Mouse (Mus musculus) cerebellum, adult (tissue): ENCODE measurements around the gene Kiss1r.

Source experiments
- ATAC-seq: cut with Nextera tagmentation; 2 replicates; pipeline ENCODE4 v1.9.2; 2017; ENCODE audit warnings: mild to moderate bottlenecking, moderate library complexity, mixed read lengths; ENCODE audit not compliant: insufficient number of reproducible peaks, low FRiP score, low TSS enrichment

The Kiss1r gene

GRCm38 (mm10) chr10:79896814-79897213 is 20.0 kb upstream of the Kiss1r start:
- no peak for ATAC-seq

DNA sequence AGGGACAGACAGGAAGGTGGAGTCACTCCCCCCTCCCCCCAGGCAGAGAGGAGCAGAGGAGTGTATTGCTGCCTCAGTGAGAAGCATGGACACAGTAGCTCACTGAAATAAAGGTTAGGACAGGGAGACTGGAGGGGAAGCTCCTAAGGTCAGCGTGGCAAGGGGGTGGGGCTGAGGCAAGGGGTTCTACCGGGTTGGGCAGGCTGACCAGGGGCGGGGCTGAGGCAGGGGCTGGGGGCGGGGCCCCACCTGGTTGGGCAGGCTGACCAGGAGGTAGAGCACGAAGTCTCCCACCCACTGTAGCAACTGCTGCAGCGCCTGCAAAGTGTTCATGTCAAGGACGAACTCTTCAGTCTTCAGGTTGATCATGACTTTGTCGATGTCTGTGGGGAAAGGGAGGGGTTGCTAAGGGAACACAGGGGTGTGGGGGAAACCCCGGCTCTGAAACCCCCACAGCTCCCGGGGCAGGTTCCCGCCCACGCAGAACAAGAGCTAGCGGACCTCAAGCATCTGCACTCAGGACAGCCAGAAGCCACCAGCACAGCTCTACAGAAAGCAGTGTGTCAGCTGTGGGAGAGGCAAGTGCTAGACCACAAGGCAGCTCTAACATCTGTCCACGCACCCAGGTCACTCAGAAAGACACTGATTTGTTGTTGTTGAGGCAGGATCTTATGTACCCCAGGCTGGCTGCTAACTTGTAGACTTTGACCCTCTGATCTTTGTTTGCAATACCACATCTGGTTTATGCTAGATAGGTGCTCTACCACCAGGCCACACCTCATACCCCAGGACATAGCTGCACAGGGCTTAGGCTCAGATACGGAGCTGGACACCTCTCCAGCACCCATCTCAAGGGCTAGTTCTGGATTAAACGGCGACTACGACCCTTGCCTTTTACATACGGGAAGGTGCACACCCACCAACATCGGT is 19.2 kb upstream of the Kiss1r start:
- ATAC-seq = no peak

- ATAC-seq = no peak
Observed at GRCm38 (mm10) chr10:79900951-79901410, 15.8 kb upstream of the Kiss1r start.

DNA sequence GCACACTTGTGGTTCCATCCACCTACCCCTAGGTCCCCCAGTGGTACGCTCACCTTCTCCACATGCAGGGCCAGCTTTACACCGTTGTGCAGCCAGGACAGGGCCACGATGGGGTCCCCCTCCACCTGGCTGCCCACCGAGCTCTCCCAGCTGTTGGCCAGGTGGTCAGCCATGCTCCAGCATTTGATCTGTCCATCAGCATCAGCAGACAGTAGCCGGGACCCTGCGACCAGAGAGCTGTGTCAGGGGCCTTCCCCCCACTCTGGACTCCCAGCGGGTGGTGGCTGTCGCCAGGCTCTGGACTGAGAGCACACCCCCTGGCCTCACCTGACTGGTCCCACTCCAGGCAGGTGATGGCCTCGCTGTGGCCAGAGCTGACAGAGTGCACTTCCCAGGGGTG is 10.1 kb upstream of the Kiss1r start:
- no peak for ATAC-seq

DNA sequence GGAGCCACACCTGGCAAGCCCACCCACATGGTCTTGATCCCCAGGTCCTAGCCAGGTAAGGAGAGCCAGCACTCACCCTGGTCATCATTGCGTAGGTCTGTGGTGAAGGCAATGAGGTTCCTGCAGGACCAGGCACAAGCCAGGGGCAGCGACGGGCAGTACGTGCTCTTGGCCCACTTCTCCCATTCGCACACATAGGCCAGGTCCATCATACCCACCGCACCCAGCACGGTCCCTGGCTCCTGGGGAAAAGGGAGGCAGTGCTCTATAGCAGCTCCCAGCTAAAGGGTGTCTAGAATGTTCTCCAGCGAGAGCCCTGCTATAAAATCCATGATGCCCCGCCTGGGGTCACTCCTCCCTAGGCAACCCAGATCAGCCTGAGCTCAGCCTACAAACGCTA is 9.4 kb upstream of the Kiss1r start:
- ATAC-seq = no peak

- peak; percentile 79 for ATAC-seq
Observed at GRCm38 (mm10) chr10:79908167-79909091, 8.3 kb upstream of the Kiss1r start, which contains the start of gene Med16. Gene Med16 (minus strand): TSS chr10:79908923.

DNA sequence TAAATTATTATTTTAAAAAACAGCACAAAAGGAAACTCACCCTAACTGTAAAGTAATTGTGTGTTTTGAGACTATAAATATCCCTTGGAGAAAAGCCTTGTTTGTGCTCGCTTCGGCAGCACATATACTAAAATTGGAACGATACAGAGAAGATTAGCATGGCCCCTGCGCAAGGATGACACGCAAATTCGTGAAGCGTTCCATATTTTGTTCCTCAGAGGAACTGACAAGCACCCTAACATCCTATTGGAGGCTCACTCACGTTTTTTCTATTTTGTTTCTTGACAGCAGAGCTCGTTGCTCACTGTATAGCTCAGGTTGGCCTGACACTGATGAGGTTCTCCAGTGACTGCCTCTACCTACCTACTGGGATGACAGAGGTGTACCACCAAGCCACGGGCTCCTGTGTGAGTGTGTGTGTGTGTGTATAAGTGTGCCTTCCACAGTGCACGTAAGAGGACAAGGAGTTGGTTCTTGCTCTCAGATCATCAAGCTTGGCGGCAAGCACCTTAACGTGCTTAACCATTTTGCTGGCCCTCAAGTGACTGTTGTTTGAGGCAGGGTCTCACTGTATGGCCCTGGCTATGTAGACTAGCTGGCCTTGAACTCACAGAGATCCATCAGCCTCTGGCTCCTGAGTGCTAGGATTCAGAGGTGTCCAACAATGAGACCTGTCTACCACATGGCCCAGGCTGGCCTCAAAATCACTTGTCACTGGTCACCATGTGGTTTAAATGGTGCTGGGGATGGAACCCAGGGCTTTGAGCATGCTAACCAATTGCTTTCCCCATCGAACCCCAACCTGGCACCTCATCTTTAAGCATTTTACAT is 7.5 kb upstream of the Kiss1r start:
- ATAC-seq = no peak

GRCm38 (mm10) chr10:79910556-79910955 is 6.2 kb upstream of the Kiss1r start, which contains the start of gene Gm26602:
Gene Gm26602 (plus strand): TSS chr10:79910856.
- no peak for ATAC-seq

DNA sequence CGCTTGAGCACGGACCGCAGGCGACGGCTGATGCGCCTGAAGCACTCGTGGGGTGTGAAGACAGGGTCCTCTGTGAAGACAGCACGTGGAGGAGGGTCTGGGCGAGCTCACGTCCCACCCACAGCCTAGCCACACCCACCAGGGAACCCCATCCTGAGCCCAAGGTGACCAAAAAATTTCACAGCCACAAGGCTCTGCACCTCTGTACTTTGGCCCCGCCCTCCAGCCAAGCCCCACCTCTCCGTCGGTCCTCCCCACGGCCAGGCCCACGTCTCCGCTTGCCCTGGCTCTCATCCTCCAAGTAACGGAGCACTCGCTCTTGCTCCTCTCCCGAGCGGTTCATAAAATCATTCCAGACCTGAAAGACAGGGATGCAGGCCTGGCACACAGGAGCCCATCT is 4.4 kb upstream of the Kiss1r start:
- no peak for ATAC-seq

- no peak for ATAC-seq
Observed at GRCm38 (mm10) chr10:79914131-79914947, 2.4 kb upstream of the Kiss1r start.

DNA sequence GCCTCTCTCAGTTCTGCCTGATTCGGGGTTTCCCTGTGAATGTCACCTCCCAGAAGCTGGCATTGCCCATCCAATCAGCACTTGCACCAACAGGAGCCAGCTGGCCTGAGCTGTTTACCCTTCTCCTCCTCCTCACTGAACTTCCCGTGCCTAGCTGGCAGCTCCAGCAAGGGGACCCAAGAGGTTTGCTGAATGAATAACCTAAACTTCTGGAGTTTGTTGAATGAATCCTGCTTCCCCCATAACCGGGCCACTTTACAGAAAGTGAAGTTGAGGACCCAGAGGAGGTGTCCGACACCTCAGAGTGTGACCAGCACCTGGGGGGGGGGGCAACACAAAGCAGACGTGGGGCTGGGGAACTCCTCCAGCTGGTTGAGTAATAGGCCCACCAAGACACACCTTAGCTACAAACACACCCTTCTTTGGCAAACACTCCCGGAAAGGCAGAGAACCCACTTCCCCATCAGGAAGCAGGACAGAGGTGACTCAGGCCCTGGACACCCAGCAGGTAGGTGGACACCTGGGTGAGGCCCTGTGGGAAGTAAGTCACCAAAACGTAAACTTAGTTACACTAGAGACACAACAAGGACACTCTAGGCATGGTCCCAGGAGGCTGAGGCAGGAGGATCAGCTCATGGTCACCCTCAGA is 1.7 kb upstream of the Kiss1r start:
- ATAC-seq = no peak

DNA sequence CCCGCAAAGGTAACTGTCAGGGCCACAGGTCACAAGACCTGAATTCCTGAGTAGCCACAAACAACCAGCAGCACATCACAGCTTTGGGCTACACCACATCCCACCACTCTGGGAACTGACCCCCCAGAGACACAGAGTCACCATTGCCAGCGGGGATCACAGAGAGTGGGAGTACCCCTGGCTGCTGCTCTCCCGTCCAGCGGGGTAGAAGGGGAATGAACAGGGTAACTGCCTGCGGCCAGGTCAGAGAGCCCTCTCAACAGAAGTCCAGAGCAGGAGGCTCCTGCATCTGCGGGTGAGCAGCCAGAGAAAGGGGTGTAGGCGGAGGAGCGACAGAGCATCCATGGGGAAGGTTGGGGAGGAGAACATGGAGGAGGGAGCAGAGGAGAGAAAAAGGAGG is 690 bp upstream of the Kiss1r start:
- no peak for ATAC-seq

DNA sequence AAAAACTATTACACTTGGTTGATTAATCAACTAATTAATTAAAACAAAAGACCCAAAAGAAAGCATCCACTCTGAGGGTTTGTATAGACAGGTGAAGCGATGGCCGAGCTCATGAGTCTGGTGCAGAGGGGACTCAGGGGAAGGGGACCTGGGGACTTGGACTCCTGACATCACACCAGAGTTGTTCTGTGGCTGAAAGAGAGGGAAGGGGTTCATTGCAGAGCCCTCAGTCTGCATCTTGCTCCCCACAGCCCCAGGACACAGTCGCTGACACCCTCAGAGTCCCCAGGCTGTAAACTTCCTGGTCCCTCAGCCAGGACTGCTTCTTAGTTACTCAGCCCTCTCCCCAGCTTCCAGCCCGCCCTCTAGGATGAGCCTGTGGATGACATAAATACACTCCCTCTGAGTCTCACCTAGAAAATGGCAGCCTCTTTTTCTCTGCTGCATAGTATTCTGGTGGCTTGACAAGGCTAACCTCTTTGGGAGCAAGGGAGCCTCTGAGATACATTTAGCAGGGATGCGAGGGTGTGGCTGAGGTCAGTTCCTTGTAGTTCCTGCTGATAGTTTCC is 845 bp downstream of the Kiss1r start:
- ATAC-seq = no peak

DNA sequence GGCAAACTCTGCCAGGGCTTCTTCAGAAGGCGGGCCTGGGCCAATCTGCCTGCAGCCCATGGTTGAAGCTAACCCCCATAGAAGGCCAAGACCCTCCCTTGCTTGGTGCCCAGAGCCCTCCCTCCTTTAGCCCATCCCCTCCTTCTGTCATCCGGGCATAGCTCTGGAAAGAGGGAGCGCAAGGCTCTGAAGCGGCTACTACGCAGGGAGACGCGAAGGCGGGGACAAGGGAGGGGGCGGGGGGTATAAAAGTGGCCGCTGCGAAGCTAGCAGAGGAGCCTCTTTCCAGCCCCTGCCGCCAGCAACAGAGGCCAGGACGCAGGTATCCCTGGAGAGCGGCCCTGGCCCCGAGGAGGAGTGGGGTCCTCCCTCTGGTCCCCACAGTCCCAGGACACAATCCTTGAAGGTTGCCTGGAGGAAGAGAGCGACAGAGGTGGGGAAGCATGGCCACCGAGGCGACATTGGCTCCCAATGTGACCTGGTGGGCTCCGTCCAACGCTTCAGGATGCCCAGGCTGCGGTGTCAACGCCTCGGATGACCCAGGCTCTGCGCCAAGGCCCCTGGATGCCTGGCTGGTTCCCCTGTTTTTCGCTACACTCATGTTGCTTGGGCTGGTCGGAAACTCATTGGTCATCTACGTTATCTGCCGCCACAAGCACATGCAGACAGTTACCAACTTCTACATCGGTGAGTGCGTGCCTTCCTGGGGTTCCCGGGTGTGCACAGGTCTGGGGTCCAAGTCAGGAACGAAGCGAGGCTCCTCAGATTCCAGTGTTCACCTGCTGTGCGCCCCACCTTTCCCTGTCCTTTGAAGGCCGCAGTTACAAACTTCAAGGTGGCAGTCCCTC is 1.7 kb downstream of the Kiss1r start:
- ATAC-seq = 0 out of 2 replicates have a peak, but pooled peaks have one; percentile 26

DNA sequence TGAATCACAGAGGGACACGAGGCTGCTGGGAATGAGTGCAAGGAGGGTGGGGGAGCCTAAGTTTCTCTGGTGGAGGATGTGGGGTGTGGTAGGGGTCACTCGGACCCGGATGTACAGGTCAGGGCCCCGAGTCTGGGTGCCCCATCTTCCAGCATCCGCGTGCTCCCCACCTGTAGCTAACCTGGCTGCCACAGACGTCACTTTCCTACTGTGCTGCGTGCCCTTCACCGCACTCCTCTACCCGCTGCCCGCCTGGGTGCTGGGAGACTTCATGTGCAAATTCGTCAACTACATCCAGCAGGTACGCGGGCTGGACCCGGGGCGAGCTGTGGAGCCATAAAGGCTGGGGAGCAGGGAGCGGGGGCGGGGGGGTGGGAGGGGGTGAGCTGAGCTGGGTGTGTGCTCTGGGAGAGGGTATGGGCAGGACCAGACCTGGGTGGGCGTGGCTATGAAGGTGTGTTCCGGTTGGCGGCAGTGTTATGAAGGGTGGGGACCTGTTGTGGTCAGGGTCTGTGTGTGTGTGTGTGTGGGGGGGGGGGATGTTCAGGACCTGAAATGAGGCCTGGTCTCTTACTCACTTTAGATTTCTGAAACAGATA is 2.6 kb downstream of the Kiss1r start:
- no peak for ATAC-seq

- no peak for ATAC-seq
Observed at GRCm38 (mm10) chr10:79920056-79920890, 3.5 kb downstream of the Kiss1r start.
